Mouse (Mus musculus) liver, adult 2 months (tissue): Measurements from ENCODE around the gene Snd1. TPM values are rescaled to one million over a fixed set of nuclear protein-coding genes. Genes with fewer than 3 reads are reported as not detected.
A peak's percentile ranks its signal among the peaks of the same experiment; 100 is the strongest.

Experiments used
- DNase-seq: peaks from one replicate; pipeline ENCODE4 v3.0.0-alpha.2; 2011; ENCODE audit warnings: low read depth, low spot score; ENCODE audit errors: extremely low read depth
- H3K27ac ChIP-seq: fragments of 200-500 bp; replicated peaks from 2 replicates; pipeline ENCODE4 v1.5.1; 2012; ENCODE audit warnings: low read depth, mild to moderate bottlenecking, control low read depth, inconsistent platforms, low read length; ENCODE audit not compliant: insufficient read depth
- H3K27me3 ChIP-seq: fragments of 200-500 bp; 2 replicates; pipeline ENCODE4 v1.6.1; 2012; ENCODE audit warnings: mild to moderate bottlenecking, moderate library complexity, low read length, inconsistent platforms; ENCODE audit not compliant: control insufficient read depth, insufficient read depth
- H3K36me3 ChIP-seq: fragments of 200-500 bp; 2 replicates; pipeline ENCODE4 v1.6.1; 2012; ENCODE audit warnings: low read length, inconsistent platforms; ENCODE audit not compliant: control insufficient read depth, insufficient read depth
- H3K4me1 ChIP-seq: fragments of 200-500 bp; 2 replicates; pipeline ENCODE4 v1.6.1; 2011; ENCODE audit warnings: low read length; ENCODE audit not compliant: control insufficient read depth, insufficient read depth
- H3K4me3 ChIP-seq: fragments of 200-500 bp; 2 replicates; pipeline ENCODE4 v1.5.1; 2011; ENCODE audit warnings: low read depth, mild to moderate bottlenecking, control low read depth, low read length, moderate library complexity; ENCODE audit not compliant: insufficient read depth
- H3K79me2 ChIP-seq: fragments of 200-500 bp; 2 replicates; pipeline ENCODE4 v1.6.1; 2012; ENCODE audit warnings: inconsistent platforms, mild to moderate bottlenecking, low read length, moderate library complexity; ENCODE audit not compliant: control insufficient read depth, insufficient read depth
- H3K9ac ChIP-seq: fragments of 200-500 bp; 2 replicates; pipeline ENCODE4 v1.6.1; 2012; ENCODE audit warnings: low read depth, mild to moderate bottlenecking, control low read depth, inconsistent platforms, low read length
- CTCF ChIP-seq: fragments of 200-500 bp; IDR thresholded peaks from 2 replicates; pipeline ENCODE4 v1.5.1; 2011; ENCODE audit warnings: low read depth, low read length, control low read depth
- POLR2A ChIP-seq: fragments of 200-500 bp; IDR thresholded peaks from 2 replicates; pipeline ENCODE4 v1.6.1; 2011; ENCODE audit warnings: low read length, control low read depth; ENCODE audit not compliant: insufficient read depth; ENCODE audit errors: extremely low read depth
- WGBS: fragments of 180-500 bp; shearing (Covaris S2); methylation state at CpG from one replicate; pipeline ENCODE4 v1.1.7; 2018; 5-methylcytosine and 5-hydroxymethylcytosine counted together
- polyA plus RNA-seq: library from polyadenylated mRNA; depleted of rRNA; stranded (reverse); fragments of >200 nt; gene quantifications from 2 replicates; pipeline ENCODE4 v1.2.3, GENCODE M21; 2012
- total RNA-seq: library from RNA; depleted of rRNA; stranded (reverse); fragments of >200 nt; gene quantifications from 2 replicates; pipeline ENCODE4 v1.2.3, GENCODE M21; 2014

Snd1 gene
- total and polyA plus RNA-seq, 2 experiments = 64.2 to 88.6 TPM

GRCm38 (mm10) chr6:28737601-28738000 lies 262.7 kb downstream of the Snd1 start:
- TF ChIP-seq CTCF (no peak), POLR2A (no peak)
- Histone ChIP-seq H3K4me3 (no peak overlapping the region), H3K27ac (peak overlapping the region; percentile 75), H3K27me3 (no peaks in the 10 kb centered on the region), H3K9ac (no peak overlapping the region), H3K4me1 (peaks cover 20% of the 10 kb centered on the region), H3K79me2 (peaks cover 20% of the 10 kb centered on the region), H3K36me3 (no peaks in the 10 kb centered on the region)
- DNase-seq = peak; percentile 99
- WGBS = 6% methylated on average over 1 of the region's 1 CpGs

DNA sequence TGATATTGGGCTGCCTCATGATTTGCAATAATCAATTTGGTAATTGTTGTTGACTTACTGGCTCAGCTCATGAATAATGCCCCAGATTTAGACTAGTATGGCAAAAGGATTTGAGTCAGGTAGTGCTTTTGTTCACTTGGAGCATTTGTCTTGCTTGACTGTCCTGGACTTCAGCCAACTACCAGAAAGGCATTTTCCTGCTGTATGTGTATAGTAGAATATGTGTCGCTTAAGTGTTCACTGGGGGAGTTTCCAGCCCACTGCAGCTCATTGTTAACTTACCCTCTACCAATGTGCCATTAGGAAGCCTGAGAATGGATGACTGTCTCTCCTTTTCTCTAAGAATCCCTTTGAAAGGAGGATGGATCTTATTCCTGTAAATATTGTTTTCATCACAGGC lies 268.6 kb downstream of the Snd1 start:
- Histone ChIP-seq H3K36me3 (peaks cover 14% of the 10 kb centered on the region), H3K79me2 (peaks cover 15% of the 10 kb centered on the region), H3K9ac (no peak overlapping the region), H3K27ac (no peak overlapping the region), H3K27me3 (no peaks in the 10 kb centered on the region), H3K4me3 (no peak overlapping the region), H3K4me1 (peaks cover 8% of the 10 kb centered on the region; the same call in 1 of the 2 replicates)
- no peak for DNase-seq
- WGBS = 78% methylated on average over 1 of the region's 1 CpGs
- no peak for TF ChIP-seq POLR2A
- no peak for TF ChIP-seq CTCF

DNA sequence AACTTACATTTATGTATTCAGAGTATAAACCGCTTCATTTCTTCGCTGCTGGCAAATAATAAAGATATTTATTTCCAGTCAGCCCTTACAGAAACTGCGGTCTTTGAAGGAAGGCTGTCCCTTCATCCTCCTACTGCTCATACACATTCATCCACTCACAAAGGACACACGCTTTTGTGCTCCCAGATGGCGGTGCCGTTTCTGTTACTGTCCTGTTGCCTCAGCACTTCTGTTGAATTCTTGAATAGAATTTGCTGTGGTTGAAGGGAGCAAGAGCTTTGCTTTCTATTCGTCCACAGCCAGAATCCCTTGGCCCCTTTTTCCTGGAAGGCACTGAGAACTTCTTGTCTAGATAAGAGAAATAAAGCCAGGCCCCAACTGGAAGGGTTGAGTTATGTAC lies 270.9 kb downstream of the Snd1 start:
- no peak overlapping the region for H3K4me3 ChIP-seq
- WGBS = 96% methylated on average over 7 of the region's 7 CpGs
- TF ChIP-seq POLR2A (no peak), CTCF (no peak)
- peaks cover 3% of the 10 kb centered on the region; the same call in 1 of the 2 replicates for H3K79me2 ChIP-seq
- no peak for DNase-seq
- H3K4me1 ChIP-seq = peaks cover 7% of the 10 kb centered on the region
- H3K9ac ChIP-seq = no peak overlapping the region
- H3K27ac ChIP-seq = no peak overlapping the region
- no peaks in the 10 kb centered on the region for H3K27me3 ChIP-seq
- peaks cover 17% of the 10 kb centered on the region for H3K36me3 ChIP-seq

DNA sequence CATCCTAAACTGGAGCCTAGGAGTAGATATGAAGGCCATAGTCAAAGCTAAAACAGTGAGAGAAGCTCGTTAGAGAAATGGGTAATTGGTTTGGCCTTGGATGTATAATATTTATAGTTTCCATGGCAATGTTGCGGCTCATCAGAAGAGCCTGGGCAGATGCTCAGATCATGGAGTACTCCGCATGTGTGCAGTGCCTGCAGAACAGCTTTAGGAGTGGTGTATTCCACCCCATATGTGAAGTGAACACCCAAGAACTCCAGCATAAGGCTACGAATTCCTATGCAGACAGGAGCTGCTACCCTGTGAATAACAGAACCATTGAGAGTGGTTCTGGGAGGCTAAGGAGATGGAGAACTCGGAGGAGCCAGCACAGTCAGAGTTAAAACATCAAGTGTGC lies 272.1 kb downstream of the Snd1 start:
- H3K4me3 ChIP-seq = no peak overlapping the region

GRCm38 (mm10) chr6:28747931-28748670 lies 273.2 kb downstream of the Snd1 start:
- no peak overlapping the region for H3K27ac ChIP-seq
- no peaks in the 10 kb centered on the region for H3K79me2 ChIP-seq
- no peak overlapping the region for H3K9ac ChIP-seq
- no peak for TF ChIP-seq CTCF
- TF ChIP-seq POLR2A = no peak
- 51% methylated on average over 14 of the region's 14 CpGs for WGBS
- peak; percentile 75 for DNase-seq
- H3K4me1 ChIP-seq = peaks cover 6% of the 10 kb centered on the region; the same call in 1 of the 2 replicates
- H3K27me3 ChIP-seq = no peaks in the 10 kb centered on the region
- H3K36me3 ChIP-seq = peaks cover 17% of the 10 kb centered on the region
- no peak overlapping the region for H3K4me3 ChIP-seq

More for the DNA sequence above, 272.1 kb downstream of the Snd1 start:
- no peaks in the 10 kb centered on the region for H3K27me3 ChIP-seq
- H3K9ac ChIP-seq = no peak overlapping the region
- 94% methylated on average over 5 of the region's 5 CpGs for WGBS
- DNase-seq = no peak
- peaks cover 8% of the 10 kb centered on the region for H3K4me1 ChIP-seq
- no peaks in the 10 kb centered on the region for H3K79me2 ChIP-seq
- H3K27ac ChIP-seq = no peak overlapping the region
- H3K36me3 ChIP-seq = peaks cover 17% of the 10 kb centered on the region
- TF ChIP-seq CTCF (no peak), POLR2A (no peak)

DNA sequence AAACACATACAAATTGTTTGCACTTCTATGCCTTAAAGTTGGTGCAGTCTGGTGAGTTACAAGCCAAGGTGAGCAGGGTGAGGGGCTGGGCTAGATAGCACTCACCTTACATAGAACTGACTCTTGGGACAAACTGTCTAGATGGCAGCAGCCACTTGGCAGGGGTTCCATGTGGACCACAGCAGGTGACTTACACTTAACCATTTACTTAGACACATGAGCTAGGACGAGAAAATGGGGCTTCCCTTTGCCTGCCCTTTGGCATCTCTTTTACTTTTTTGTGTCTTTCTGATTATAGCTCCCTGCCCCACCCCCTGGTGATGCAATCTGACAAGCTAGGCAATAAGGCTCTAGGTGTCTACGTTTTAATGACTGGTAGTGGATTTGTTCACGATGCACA lies 274.3 kb downstream of the Snd1 start:
- TF ChIP-seq CTCF (no peak), POLR2A (no peak)
- Histone ChIP-seq H3K36me3 (peaks cover 19% of the 10 kb centered on the region), H3K9ac (no peak overlapping the region), H3K4me1 (peaks cover 6% of the 10 kb centered on the region; the same call in 1 of the 2 replicates), H3K27me3 (no peaks in the 10 kb centered on the region), H3K4me3 (no peak overlapping the region), H3K27ac (no peak overlapping the region), H3K79me2 (no peaks in the 10 kb centered on the region)
- 42% methylated on average over 3 of the region's 3 CpGs for WGBS
- no peak for DNase-seq
